24 mouse cellular contexts compared by ENCODE assay signal in the genomic region with DNA sequence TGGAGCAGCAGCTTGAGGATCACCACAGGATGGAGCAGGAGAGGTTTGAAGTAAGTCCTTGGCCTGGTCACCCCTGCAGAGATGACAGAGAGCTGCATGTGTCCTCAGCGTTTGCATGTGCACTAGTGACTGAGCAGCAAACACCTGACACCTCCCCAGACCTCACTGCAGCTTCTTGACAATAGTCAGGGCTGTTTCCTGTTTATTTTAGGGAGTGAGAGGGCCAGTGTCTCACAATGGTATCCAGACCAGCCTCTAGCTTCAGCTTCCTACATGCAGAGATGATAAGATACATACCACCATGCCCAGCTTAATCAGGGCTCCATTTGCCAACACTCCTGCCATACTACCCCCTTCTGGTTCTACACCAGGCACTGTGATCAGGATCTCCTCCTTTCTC. TPM values are rescaled to one million over a fixed set of nuclear protein-coding genes. Genes with fewer than 3 reads are reported as not detected.
DNase-seq lines count a peak whose midpoint lies in the region; ATAC-seq and TF ChIP-seq lines count a peak whose summit lies in the region.
"Had no signal": no experiment of that assay in that cellular context is flagged by ENCODE, and none has a peak within 500 bp of the region (broad histone marks: within the 10 kb centered on the region; RNA-seq: fewer than 3 reads in every experiment).

No protein-coding gene starts in this region.

- TF ChIP-seq POLR2A in bone marrow macrophage, adult 2 months (IDR thresholded peaks at IDR 0.05; ENCODE audit: borderline replicate concordance, low read depth, low read length), result no peak

- peaks cover 37% of the 10 kb centered on the region for H3K36me3 ChIP-seq in lung, embryonic 14.5 days (ENCODE audit: insufficient read depth)

- no peak for ATAC-seq in lung, embryonic 14.5 days (ENCODE audit: insufficient read depth)
- ATAC-seq: activated CD4-positive, CD25-positive, alpha-beta regulatory T cell, adult 4 months; forebrain, embryonic 14.5 days; forebrain, postnatal 0 days; hindbrain, postnatal 0 days had no signal

- H3K27me3 ChIP-seq in lung, embryonic 14.5 days (ENCODE audit: insufficient read depth, low read length), result no peaks in the 10 kb centered on the region
- H3K27me3 ChIP-seq: embryonic facial prominence, embryonic 12.5 days; embryonic facial prominence, embryonic 15.5 days; heart, embryonic 13.5 days had no signal

- no peak overlapping the region for H3K4me3 ChIP-seq in lung, embryonic 14.5 days (ENCODE audit: low read depth, low read length)
- H3K4me3 ChIP-seq in bone marrow macrophage, adult 2 months (ENCODE audit: insufficient read depth, low read length), result peak overlapping the region; percentile 31; the same call in 1 of the 2 replicates
- H3K4me3 ChIP-seq: embryonic facial prominence, embryonic 12.5 days; embryonic facial prominence, embryonic 15.5 days; heart, embryonic 10.5 days; heart, embryonic 13.5 days had no signal

- TF ChIP-seq CTCF in lung, embryonic 14.5 days (IDR thresholded peaks at IDR 0.05; ENCODE audit: low read depth), result no peak
- no peak for TF ChIP-seq CTCF in bone marrow macrophage, adult 2 months (IDR thresholded peaks at IDR 0.05; ENCODE audit: low read depth, low read length)

- no peaks in the 10 kb centered on the region for H3K9me3 ChIP-seq in lung, embryonic 14.5 days (ENCODE audit: low read depth, low read length)
- H3K9me3 ChIP-seq: embryonic facial prominence, embryonic 12.5 days; embryonic facial prominence, embryonic 15.5 days; heart, embryonic 10.5 days; heart, embryonic 13.5 days had no signal

- WGBS in lung, embryonic 14.5 days, result 35% methylated on average over 1 of the region's 1 CpGs

- H3K9ac ChIP-seq in lung, embryonic 14.5 days, result no peak overlapping the region
- H3K9ac ChIP-seq: embryonic facial prominence, embryonic 12.5 days; embryonic facial prominence, embryonic 15.5 days; forebrain, postnatal 0 days; heart, embryonic 13.5 days; hindbrain, embryonic 14.5 days had no signal

- no peak overlapping the region for H3K4me2 ChIP-seq in lung, embryonic 14.5 days
- H3K4me2 ChIP-seq: embryonic facial prominence, embryonic 12.5 days; embryonic facial prominence, embryonic 15.5 days; heart, embryonic 13.5 days; hindbrain, embryonic 14.5 days had no signal

- no peak overlapping the region for H3K27ac ChIP-seq in lung, embryonic 14.5 days (ENCODE audit: low read depth)
- H3K27ac ChIP-seq in bone marrow macrophage, adult 2 months (ENCODE audit: insufficient read depth, low read depth, low read length), result peak overlapping the region; percentile 90
- H3K27ac ChIP-seq: embryonic facial prominence, embryonic 12.5 days; embryonic facial prominence, embryonic 15.5 days; heart, embryonic 10.5 days; heart, embryonic 13.5 days; hindbrain, embryonic 14.5 days; hindbrain, postnatal 0 days had no signal

- H3K4me1 ChIP-seq in lung, embryonic 14.5 days (ENCODE audit: insufficient read depth), result no peaks in the 10 kb centered on the region
- peaks cover 23% of the 10 kb centered on the region for H3K4me1 ChIP-seq in bone marrow macrophage, adult 2 months (ENCODE audit: control insufficient read depth, insufficient read depth, low read length)
- H3K4me1 ChIP-seq: heart, embryonic 10.5 days; heart, embryonic 13.5 days had no signal

- peak; percentile 3 for DNase-seq in lung, embryonic 14.5 days
- DNase-seq in lung, postnatal 4 days, result no peak
- DNase-seq in lung, postnatal 10 days, result peak; percentile 18
- DNase-seq in lung, adult 18-20 months, result no peak
- DNase-seq in frontal cortex, postnatal 14 days (ENCODE audit: low spot score in 2 of 2), result no peak
- DNase-seq: adrenal gland, postnatal 10 days; adrenal gland, postnatal 36 days; cerebellum, adult 11 months; cerebellum, adult 2 months; cerebellum, adult 9-11 months; cerebellum, postnatal 25 days; forebrain, postnatal 0 days; gastrocnemius, postnatal 25 days; heart, postnatal 14 days; heart, postnatal 4 days had no signal

RNA-seq across cellular contexts. Expression of a gene that starts 20.0 kb away (rescaled TPM):
- 21.1 and 23.1 TPM in 2 replicates for polyA plus RNA-seq in lung, embryonic 14.5 days (2014; fragmentation: Nextera tagmentation; extraction: Ambion mirVana)
- polyA plus RNA-seq in bone marrow macrophage, adult 2 months (2012; ENCODE audit: insufficient read depth, insufficient read length, missing spikeins), result 13.7 and 18.5 TPM in 2 replicates

RNA-seq across cellular contexts. Expression of a gene that starts 20.1 kb away (rescaled TPM):
- 5.8 and 7.2 TPM in 2 replicates for polyA plus RNA-seq in lung, embryonic 14.5 days (2014; fragmentation: Nextera tagmentation; extraction: Ambion mirVana)
- polyA plus RNA-seq in bone marrow macrophage, adult 2 months (2012; ENCODE audit: insufficient read depth, insufficient read length, missing spikeins), result 3.1 and 3.6 TPM in 2 replicates

RNA-seq across cellular contexts. Expression of a gene that starts 44.1 kb away (rescaled TPM):
- 2.3 and 2.4 TPM in 2 replicates for polyA plus RNA-seq in lung, embryonic 14.5 days (2014; fragmentation: Nextera tagmentation; extraction: Ambion mirVana)
- 1.0 TPM in 1 of 2 replicates, not detected in the other for polyA plus RNA-seq in bone marrow macrophage, adult 2 months (2012; ENCODE audit: insufficient read depth, insufficient read length, missing spikeins)

RNA-seq across cellular contexts. Expression of a gene that starts 44.2 kb away (rescaled TPM):
- polyA plus RNA-seq in lung, embryonic 14.5 days (2014; fragmentation: Nextera tagmentation; extraction: Ambion mirVana), result 6.2 and 6.5 TPM in 2 replicates
- 7.6 and 9.9 TPM in 2 replicates for polyA plus RNA-seq in bone marrow macrophage, adult 2 months (2012; ENCODE audit: insufficient read depth, insufficient read length, missing spikeins)

RNA-seq across cellular contexts. Expression of a gene that starts 47.9 kb away (rescaled TPM):
- 1.6 and 2.0 TPM in 2 replicates for polyA plus RNA-seq in lung, embryonic 14.5 days (2014; fragmentation: Nextera tagmentation; extraction: Ambion mirVana)
- polyA plus RNA-seq in bone marrow macrophage, adult 2 months (2012; ENCODE audit: insufficient read depth, insufficient read length, missing spikeins), result 5.6 and 5.7 TPM in 2 replicates

Comparison
In these comparisons a context has a peak if more than half of its experiments do, and no peak if none do; other contexts are left out.
1. DNase-seq: peak in lung, embryonic 14.5 days (single experiment) and lung, postnatal 10 days (single experiment); none in lung, postnatal 4 days (0 of 2), lung, adult 18-20 months (0 of 2) and frontal cortex, postnatal 14 days (0 of 2).